Mouse (Mus musculus): Measurements from ENCODE around the gene Itprid2. TPM values are rescaled to one million over a fixed set of nuclear protein-coding genes. Genes with fewer than 3 reads are reported as not detected.

The Itprid2 gene
- polyA plus RNA-seq, 1 experiment from 2014 or later, result 10.9 TPM

GRCm38 (mm10) chr2:79715925-79716324 is 80.8 kb downstream of the Itprid2 start:
- Histone ChIP-seq H3K27ac (ENCODE audit: poor library complexity, severe bottlenecking) (no peak overlapping the region), H3K9ac (no peak overlapping the region), H3K4me3 (no peak overlapping the region), H3K4me1 (replicated peaks) (peaks cover 12% of the 10 kb centered on the region; the same call in 1 of the 2 replicates), H3K36me3 (no peaks in the 10 kb centered on the region), H3K4me2 (no peak overlapping the region), H3K27me3 (replicated peaks) (no peaks in the 10 kb centered on the region), H3K9me3 (replicated peaks) (no peaks in the 10 kb centered on the region)
- ATAC-seq (ENCODE audit: insufficient number of reproducible peaks, low FRiP score), result no peak
- WGBS, result 78% methylated on average over 2 of the region's 2 CpGs

GRCm38 (mm10) chr2:79717846-79718245 is 82.7 kb downstream of the Itprid2 start:
- Histone ChIP-seq H3K4me1 (replicated peaks) (peaks cover 9% of the 10 kb centered on the region; the same call in 1 of the 2 replicates), H3K4me2 (no peak overlapping the region), H3K9ac (no peak overlapping the region), H3K9me3 (replicated peaks) (no peaks in the 10 kb centered on the region), H3K27me3 (replicated peaks) (no peaks in the 10 kb centered on the region), H3K36me3 (no peaks in the 10 kb centered on the region), H3K4me3 (no peak overlapping the region), H3K27ac (ENCODE audit: poor library complexity, severe bottlenecking) (no peak overlapping the region)
- no peak for ATAC-seq (ENCODE audit: insufficient number of reproducible peaks, low FRiP score)

GRCm38 (mm10) chr2:79722415-79722814 is 87.3 kb downstream of the Itprid2 start:
- no peak for ATAC-seq (ENCODE audit: insufficient number of reproducible peaks, low FRiP score)
- H3K36me3 ChIP-seq, result no peaks in the 10 kb centered on the region
- no peaks in the 10 kb centered on the region for H3K27me3 ChIP-seq (replicated peaks)
- H3K9me3 ChIP-seq (replicated peaks), result no peaks in the 10 kb centered on the region
- 66% methylated on average over 1 of the region's 1 CpGs for WGBS
- H3K4me1 ChIP-seq (replicated peaks), result no peaks in the 10 kb centered on the region
- no peak overlapping the region for H3K4me2 ChIP-seq
- H3K4me3 ChIP-seq, result no peak overlapping the region
- H3K27ac ChIP-seq (ENCODE audit: poor library complexity, severe bottlenecking), result no peak overlapping the region
- H3K9ac ChIP-seq, result no peak overlapping the region

Other genes starting within 250 kb of the Itprid2 start
- not detected in 2 replicates for gene Neurod1, start 178.6 kb upstream of the Itprid2 start, polyA plus RNA-seq (2016; fragmentation: Nextera tagmentation; extraction: Ambion mirVana)
- gene Cerkl, start 178.6 kb upstream of the Itprid2 start, polyA plus RNA-seq (2016; fragmentation: Nextera tagmentation; extraction: Ambion mirVana), result 0.89 TPM in 1 of 2 replicates, not detected in the other
- 0.22 TPM in 1 of 2 replicates, not detected in the other for gene Ppp1r1c, start 72.4 kb downstream of the Itprid2 start, polyA plus RNA-seq (2016; fragmentation: Nextera tagmentation; extraction: Ambion mirVana)